Mouse (Mus musculus): ENCODE data around the gene Fam155a.

- TF ChIP-seq TCF3 (IDR thresholded peaks at IDR 0.05; ENCODE audit: insufficient read length, low read depth) = no peak
- no peak for TF ChIP-seq TCF12 (IDR thresholded peaks at IDR 0.05; ENCODE audit: insufficient read depth, poor library complexity, severe bottlenecking)
- no peak for TF ChIP-seq E2F4 (IDR thresholded peaks at IDR 0.05; ENCODE audit: insufficient read depth)
- no peak for TF ChIP-seq POLR2AphosphoS2 (IDR thresholded peaks at IDR 0.05; ENCODE audit: insufficient read length, low read depth)
- TF ChIP-seq USF1 (IDR thresholded peaks at IDR 0.05; ENCODE audit: low read depth) = no peak
- no peak for TF ChIP-seq REST (IDR thresholded peaks at IDR 0.05; ENCODE audit: insufficient read depth, insufficient read length)
- no peak for TF ChIP-seq MYOG (IDR thresholded peaks at IDR 0.05; ENCODE audit: control insufficient read depth in 1 of 3, insufficient read depth in 1 of 3, insufficient read length in 2 of 3, low read depth in 2 of 3)
- TF ChIP-seq CEBPB (IDR thresholded peaks at IDR 0.05; ENCODE audit: insufficient read depth, poor library complexity, severe bottlenecking) = no peak
- TF ChIP-seq POLR2A (IDR thresholded peaks at IDR 0.05; ENCODE audit: insufficient read length, low read depth) = no peak
- TF ChIP-seq MYOD1 (IDR thresholded peaks at IDR 0.05; ENCODE audit: control insufficient read depth in 1 of 3, insufficient read length in 2 of 3, low read depth in 2 of 3) = no peak
These were observed 435.0 kb downstream of the Fam155a start for GRCm38 (mm10) chr8:9335933-9336303.

Data from myocyte (in vitro differentiated cells).